Mouse (Mus musculus): ENCODE measurements around the gene Golph3.

The Golph3 gene

DNA sequence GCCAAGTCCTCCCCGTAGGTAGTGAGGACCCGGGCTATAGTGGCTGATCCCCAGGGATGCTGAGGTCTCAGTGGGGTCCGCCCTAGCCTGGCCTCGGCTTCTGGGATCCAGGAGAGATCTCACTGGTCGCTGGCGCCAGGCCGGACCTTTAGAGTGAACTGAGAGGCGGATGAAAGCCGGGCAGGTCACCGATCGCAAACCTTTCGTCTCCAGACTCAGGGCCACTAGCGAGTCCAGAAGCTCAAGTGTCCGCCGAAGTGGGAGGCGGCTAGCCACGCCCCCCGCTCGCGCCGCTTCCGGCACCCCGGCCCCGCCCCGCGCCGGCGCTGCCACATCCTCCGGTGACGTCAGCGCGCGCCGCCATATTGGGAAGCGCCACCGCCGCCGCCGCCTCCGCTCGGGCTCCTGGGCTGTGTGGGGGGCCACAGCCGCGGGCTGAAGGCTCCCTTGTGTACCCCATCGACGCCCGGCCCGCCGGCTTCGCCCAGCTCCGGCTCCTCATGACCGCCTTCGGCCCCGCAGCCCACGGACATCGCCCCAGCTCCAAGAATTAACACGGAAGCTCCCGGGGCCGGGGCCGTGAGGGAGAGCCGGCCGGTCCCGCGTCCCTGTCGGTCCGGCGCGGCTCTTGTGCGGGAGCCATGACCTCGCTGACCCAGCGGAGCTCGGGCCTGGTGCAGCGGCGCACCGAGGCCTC lies at the start of gene Golph3:
Gene Golph3 (plus strand): TSS at position 360 of the 697 bp plus-strand sequence.
- peak; percentile 93 to 96 for DNase-seq (ENCODE audit: low spot score in 2 of 2)

- DNase-seq (ENCODE audit: low spot score in 2 of 2): peak in 1 of 2 experiments; percentile 16
Observed at GRCm38 (mm10) chr15:12273325-12274052, 47.8 kb upstream of the Golph3 start.

DNA sequence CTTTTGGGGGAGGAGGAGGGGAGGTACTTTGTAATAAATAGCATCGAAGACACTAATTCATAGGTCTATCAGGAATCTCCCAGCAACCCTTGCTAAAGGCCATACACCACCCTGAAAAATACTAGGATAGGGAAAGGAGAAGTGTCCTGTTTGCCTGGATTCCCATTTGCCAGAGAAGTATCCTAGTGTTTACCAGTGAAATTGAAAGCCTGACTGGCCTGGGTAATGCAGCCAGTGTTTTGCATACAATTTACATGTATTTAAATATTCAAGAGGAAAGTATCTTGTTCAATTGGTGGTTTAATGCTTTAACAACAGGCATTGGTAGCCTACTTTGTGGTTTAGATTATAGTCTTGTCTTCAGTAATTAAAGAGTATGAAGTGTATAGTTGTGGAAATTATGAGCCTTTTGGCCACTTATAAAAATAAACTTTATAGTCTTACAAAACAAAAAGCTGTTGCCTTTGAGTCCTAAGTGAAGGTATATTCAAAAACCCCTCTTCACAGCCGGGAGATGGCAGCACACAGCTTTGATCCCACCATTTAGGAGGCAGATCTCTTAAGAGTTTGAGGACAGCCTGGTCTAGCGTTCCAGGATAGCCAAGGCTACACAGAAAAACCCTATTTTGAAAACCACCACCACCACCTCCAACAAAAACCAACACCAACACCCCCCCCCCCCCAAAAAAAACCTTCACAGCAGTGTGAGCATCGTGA lies 47.0 kb upstream of the Golph3 start:
- DNase-seq (ENCODE audit: low spot score in 2 of 2): no peak

DNA sequence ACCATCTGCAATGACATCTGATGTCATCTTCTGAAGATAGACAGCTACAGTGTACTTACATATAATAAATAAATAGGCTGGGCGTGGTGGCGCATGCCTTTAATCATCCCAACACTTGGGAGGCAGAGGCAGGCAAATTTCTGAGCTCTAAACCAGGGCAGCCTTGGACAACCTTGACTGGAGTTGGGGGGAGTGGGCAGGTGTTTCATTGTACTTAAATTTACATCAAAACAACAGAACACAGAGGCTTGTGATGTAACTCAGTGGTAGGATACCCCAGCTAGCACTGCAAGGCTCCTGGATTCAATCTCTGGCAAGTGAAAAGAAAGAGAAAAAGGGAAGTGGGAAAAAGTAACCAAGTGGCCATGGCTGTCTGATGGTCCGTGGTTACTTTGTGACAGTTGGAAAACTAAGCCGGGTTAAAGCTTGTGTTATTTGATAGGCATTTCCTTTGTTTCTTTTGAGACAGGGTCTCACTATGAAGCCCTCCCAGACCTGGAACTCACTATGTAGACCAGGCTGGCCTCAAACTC lies 46.1 kb upstream of the Golph3 start:
- DNase-seq (ENCODE audit: low spot score in 2 of 2): no peak

DNA sequence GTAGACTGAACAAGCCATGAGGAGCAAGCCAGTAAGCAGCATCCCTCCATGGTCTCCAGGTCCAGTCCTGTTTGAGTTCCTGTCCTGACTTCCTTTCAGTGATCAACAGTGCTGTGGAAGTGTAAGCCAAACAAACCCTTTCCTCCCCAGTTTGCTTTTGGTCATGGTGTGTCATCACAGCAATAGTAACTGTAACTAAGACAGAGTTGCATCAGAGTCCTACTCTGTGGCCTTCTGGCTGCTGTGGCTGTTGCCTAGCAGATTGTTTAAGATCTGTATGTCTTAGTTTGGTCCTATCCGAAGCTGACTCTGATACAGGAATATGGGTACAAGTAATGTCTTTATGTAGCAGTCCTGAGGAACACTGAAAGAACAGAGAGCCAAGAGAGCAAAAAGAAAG lies 41.4 kb upstream of the Golph3 start:
- no peak for DNase-seq (ENCODE audit: low spot score in 2 of 2)

DNA sequence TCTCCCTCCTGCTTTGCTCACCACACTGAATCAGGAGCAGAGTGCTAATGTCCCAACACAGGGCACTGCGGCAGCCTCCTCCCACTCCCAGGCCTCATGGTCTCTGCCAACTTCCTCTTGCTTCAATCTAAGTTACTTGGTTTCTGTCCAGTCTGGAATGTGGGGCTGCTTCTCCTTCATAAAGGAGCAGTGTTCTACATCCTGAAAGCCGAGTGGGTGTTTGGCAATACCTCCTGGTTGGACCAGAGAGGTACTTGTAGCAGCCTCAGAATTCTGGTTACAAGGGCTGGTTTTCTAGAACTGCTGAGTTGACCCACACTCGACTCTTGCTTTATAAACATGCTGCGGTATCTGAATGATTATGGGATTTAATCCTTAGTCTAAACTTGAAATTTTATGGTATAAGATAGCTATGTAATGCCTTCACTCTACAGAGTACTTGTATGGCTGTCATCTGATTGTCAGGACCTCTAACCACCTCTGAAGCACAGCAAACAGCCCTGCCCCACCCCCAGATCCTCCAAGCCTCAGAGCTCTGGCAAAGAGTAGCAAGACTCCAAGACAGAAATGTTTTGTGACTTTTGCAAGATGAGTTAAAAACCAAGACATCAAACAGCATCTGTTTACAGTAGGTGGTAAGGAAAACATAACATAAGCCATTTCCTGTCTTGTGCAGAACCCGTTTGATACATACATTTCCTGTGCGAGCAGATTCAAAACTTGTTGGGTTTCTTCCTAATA lies 36.3 kb upstream of the Golph3 start:
- no peak for DNase-seq (ENCODE audit: low spot score in 2 of 2)

DNA sequence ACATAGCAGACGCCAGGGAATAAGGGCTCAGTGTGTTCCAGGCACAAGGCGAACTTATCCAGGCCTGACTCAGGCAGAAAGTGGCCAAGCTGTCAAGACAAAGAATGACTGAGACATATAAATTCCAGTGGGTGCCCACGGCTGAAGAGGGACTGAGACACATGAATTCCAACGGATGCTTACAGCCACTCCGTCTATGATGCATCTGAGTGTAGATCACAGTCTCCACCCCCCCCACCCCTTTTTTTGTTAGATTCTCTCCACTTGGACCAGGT lies 35.8 kb upstream of the Golph3 start:
- DNase-seq (ENCODE audit: low spot score in 2 of 2): no peak

- DNase-seq (ENCODE audit: low spot score in 2 of 2): no peak
Observed at GRCm38 (mm10) chr15:12290330-12290729, 30.9 kb upstream of the Golph3 start.

- DNase-seq (ENCODE audit: low spot score in 2 of 2): no peak
Observed at GRCm38 (mm10) chr15:12291757-12292156, 29.5 kb upstream of the Golph3 start.

- no peak for DNase-seq (ENCODE audit: low spot score in 2 of 2)
Observed at GRCm38 (mm10) chr15:12296228-12296627, 25.0 kb upstream of the Golph3 start.

GRCm38 (mm10) chr15:12298231-12298737 lies 23.0 kb upstream of the Golph3 start:
- no peak for DNase-seq (ENCODE audit: low spot score in 2 of 2)

- DNase-seq (ENCODE audit: low spot score in 2 of 2): no peak
Observed at GRCm38 (mm10) chr15:12301771-12302170, 19.5 kb upstream of the Golph3 start.

DNA sequence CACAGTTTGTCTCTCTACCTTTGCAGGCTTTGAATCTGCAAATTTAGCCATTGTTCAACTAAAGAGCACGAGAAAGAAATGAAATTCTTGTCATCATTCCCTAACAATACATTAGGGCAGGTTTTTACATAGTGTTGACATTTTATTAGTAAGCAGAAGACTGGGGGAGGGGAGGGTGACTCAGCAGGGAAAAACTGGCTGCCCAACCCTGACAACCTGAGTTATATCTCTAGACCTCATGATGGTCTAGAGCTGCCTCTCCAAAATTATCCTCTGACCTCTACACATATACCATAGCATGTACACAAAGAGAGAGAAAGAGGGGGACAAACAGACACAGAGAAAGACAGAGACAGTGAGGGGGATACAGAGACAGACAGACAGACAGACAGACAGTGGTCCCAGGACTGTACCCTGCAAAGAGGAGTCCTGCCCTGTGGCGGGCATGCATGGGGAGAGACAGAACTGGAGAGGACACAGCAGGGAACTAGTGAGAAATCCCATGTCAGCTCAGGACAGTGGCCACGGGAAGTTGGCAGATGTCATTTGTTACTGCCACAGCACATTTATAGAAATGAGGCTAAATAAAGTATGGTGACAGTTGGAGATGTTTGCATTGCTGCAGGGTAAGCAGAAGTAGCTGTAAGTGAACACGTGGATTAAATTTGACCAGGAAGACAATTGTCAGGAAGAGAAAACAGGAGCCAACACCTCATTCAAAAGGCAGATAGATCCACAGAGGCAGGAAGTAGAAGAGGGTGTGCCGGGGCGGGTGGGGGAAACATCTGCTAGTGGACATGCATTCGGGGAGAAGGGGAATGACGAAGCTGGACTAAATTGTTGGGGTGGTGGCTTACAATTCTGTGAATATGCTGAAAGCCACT lies 14.8 kb upstream of the Golph3 start:
- peak; percentile 45 to 46 for DNase-seq (ENCODE audit: low spot score in 2 of 2)

GRCm38 (mm10) chr15:12307114-12307513 lies 14.1 kb upstream of the Golph3 start:
- DNase-seq (ENCODE audit: low spot score in 2 of 2): peak in 1 of 2 experiments; percentile 23

DNA sequence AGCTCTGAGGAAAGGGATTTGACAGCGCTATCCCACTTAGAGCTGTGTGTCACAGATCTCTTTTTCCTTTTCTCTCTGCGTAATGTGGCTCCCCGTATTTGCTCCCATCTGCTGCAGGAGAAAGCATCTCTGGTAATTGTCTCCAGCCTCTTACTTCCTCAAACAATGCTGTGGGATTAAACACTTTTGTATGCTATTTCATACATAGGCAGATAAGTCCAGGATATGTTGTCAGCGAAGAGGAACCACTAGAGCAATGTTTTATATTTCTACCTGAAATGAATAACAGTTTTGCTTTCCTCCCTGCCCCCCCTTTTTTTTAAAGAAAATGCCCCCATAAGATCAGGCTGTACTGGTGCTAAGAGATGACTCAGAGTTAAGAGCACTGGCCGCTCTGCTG lies 12.7 kb upstream of the Golph3 start:
- DNase-seq (ENCODE audit: low spot score in 2 of 2): no peak

GRCm38 (mm10) chr15:12310676-12311075 lies 10.6 kb upstream of the Golph3 start:
- no peak for DNase-seq (ENCODE audit: low spot score in 2 of 2)

GRCm38 (mm10) chr15:12311465-12311864 lies 9.8 kb upstream of the Golph3 start:
- no peak for DNase-seq (ENCODE audit: low spot score in 2 of 2)

DNA sequence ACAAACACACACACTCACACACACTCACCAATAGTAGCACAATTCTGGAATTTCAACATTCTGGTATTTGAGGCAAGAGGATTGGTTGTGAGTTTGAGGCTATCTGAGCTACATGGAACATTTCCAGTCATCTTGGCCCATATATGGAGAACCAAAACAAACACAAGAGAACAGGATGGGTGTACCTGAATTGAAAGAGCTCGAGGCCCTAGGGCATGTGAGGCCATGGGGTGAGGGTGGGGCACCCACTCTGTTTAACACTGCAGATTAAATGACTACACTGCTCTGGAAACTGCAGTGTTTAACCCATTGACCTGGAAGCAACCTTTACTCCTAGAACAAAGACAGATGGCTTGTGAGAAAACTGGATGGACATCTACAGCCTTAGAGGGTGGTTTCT lies 8.0 kb upstream of the Golph3 start:
- peak in 1 of 2 experiments; percentile 22 for DNase-seq (ENCODE audit: low spot score in 2 of 2)

DNA sequence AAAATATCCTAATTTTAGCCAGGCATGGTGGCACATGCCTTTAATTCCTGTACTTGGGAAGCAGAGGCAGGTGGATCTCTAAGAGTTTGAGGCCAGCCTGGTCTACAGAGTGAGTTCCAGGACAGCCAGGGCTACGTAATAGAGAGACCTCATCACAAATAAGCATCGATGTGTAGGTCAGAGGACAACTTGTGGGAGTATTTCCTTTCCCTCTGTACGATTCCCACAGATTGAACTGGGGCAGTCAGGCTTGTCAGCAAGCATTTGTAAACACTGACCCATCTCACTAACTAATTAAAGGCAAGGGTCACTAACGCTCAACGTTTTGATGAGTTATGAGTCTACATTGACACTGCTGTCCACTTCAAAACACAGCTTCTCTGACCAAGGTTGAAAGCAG lies 6.7 kb upstream of the Golph3 start:
- DNase-seq (ENCODE audit: low spot score in 2 of 2): no peak

DNA sequence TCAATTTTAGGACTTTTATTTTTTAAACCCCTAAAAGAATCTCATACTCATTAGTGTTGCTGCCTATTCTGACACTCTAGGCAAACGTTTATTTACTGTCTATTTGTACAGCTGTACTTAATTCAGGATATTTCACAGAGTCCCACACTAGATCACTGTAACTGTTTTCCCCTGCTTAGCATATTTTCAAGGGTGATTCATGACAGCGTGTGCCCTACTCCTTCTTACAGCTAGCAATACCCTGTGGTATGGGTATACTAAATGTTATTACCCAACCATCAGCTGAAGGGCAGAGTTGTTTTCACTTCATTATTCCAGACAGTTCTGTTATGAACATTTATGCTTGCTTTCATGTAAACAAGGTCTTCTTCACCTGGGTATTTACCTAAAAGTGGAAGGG lies 5.3 kb upstream of the Golph3 start:
- no peak for DNase-seq (ENCODE audit: low spot score in 2 of 2)

DNA sequence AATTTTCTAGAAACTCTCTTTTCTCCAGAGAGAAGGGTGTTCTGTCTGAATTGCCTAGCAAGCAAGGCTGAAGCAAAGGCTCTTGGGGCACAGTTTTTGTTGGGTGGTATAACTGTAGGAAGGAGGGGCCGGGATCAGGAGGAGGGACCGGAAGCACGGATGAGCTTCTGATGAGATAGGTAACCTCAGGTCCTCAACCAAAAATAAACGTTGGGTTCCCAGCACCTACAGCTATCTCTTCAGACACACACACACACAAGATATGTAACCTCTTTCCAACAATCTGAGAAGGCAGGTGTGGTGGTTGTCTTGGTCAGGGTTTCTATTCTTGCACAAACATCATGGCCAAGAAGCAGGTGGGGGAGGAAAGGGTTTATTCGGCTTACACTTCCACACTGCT lies 4.0 kb upstream of the Golph3 start:
- DNase-seq (ENCODE audit: low spot score in 2 of 2): no peak

Measured in heart, adult 9 months (tissue).